Mouse (Mus musculus): ENCODE measurements around the gene Igfbp4.

DNA sequence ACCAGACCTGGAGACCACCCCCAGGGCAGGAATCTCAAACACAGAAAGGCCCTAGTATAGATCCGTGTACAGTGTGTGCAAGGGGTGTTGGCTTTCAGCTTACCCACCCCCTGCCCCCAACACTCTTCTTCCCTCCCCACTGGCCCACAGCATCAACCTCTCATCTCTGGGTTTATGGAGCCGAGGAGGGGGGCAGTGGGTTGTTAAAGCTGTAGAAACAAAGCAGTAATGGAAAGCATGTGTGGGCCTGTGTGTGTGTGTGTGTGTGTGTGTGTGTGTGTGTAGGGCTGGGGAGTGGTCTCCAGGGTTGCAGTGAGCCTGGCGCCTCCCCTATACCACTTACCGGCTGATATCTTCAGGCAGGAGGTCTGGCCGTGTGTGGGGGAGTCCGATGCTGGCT lies 30.8 kb downstream of the Igfbp4 start:
- TF ChIP-seq CTCF (IDR thresholded peaks at IDR 0.05; ENCODE audit: low read depth, low read length) (no peak), POLR2A (IDR thresholded peaks at IDR 0.05; ENCODE audit: extremely low read depth, insufficient read depth, low read length) (no peak)
